Mouse (Mus musculus) yolk sac, embryonic 10.5 days (tissue): ENCODE results near the gene Olfr385.
"Not testable (repeated sequence)": the region's sequence is repeated elsewhere in the genome, so short reads cannot be mapped to it uniquely, and the experiment has no call there.

Source experiments
- DNase-seq: peaks from one replicate; pipeline ENCODE4 v3.0.0-alpha.2; 2017; ENCODE audit warnings: low spot score

Gene Olfr385

GRCm38 (mm10) chr11:73592908-73593307 is at the start of gene Olfr385:
Olfr385 (minus strand) TSS chr11:73593008.
- no peak for DNase-seq

- DNase-seq = no peak
These were observed 5.5 kb upstream of the Olfr385 start, which contains the start of gene Olfr384 for GRCm38 (mm10) chr11:73598294-73598693. Olfr384 (plus strand) TSS chr11:73598594.

DNA sequence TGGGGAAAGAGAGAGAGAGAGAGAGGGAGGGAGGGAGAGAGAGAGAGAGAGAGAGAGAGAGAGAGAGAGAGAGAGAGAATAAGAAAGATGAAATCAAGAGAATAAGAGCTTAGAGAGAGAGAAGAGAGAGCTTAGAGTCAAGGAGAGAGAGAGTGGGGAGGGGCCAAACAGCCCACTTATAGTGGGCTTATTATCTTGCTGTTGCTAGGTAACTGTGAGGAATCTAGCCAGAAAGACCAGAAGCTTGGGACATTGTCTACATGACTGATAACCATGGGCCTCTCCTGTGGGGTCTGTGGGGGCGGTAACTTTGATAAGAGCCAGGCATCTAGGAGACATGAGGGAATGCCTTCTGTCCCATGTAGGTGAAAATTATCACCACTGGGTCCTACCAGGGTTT is 9.6 kb downstream of the Olfr385 start:
- not testable (repeated sequence) for DNase-seq

DNA sequence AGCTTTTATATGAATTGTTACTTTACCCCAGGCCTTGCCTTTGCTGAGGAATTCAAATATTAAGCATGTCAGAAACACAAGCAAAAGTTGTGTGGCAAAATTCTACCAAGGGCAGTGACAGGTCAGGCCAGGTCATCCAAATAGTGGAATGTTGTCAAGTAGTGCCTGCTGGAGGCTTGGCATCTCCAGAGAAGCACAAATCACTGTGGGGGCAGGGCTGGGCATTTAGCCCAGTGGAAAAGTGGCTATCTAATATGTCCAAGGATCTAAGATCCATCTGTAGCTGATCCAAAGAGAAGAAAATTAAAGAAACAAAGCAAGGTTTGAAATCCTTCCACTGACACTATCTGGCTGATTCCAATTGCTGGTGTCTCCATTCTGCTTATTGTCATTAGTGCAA is 12.9 kb downstream of the Olfr385 start:
- no peak for DNase-seq
